Mouse (Mus musculus) hindlimb bud, embryonic 11.5 days (tissue): ENCODE data around the gene Hrh3.
A peak's percentile ranks its signal among the peaks of the same experiment; 100 is the strongest.

Source experiments
- DNase-seq: peaks from one replicate; pipeline ENCODE4 v3.0.0-alpha.2; 2012; ENCODE audit warnings: low read depth, low spot score; ENCODE audit errors: extremely low spot score

Hrh3 gene

GRCm38 (mm10) chr2:180103978-180104658 is at the start of gene Hrh3:
Hrh3 (minus strand) TSS chr2:180104488.
- no peak for DNase-seq

DNA sequence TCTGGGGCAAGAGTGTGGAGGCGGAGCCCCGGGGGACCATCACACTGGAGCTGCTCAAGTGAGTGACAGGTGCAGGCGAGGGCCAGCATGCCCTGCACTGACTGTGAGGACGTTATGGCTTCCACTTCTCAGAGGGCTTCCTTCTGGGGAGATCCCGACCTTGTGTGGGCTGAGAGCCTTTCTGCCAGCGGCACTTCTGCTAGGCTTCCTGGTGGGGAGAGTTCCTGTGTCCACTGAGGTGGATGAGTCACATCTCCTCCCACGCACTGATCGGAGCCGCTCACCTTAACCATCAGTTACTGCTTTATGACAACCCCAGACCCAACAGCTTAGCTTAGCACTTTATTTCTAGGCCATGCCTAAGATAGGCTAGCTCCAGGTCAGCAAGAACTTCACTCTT is 44.3 kb upstream of the Hrh3 start:
- DNase-seq, result no peak

- DNase-seq, result no peak
These were observed 43.1 kb upstream of the Hrh3 start for GRCm38 (mm10) chr2:180147379-180147778.

- no peak for DNase-seq
These were observed 41.8 kb upstream of the Hrh3 start for GRCm38 (mm10) chr2:180146091-180146490.

DNA sequence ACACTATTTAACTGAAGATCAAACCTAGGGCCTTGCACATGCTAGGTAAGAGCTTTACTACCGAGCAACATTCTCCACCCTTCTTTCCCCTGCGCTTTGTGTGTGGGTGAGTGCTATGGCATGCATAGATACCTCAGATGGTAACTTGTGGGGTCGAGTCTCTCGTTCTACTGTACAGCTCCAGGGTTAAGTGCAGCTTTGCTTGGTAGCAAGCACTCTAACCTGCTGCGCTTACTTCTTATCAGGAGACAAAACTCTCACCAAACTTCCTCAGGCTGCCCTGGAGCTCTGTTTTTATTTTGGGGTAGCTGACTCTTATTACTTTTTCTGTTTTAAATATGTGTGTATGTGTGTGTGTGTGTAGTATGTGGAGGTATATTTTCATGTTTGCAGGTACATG is 31.1 kb upstream of the Hrh3 start:
- DNase-seq, result no peak

DNA sequence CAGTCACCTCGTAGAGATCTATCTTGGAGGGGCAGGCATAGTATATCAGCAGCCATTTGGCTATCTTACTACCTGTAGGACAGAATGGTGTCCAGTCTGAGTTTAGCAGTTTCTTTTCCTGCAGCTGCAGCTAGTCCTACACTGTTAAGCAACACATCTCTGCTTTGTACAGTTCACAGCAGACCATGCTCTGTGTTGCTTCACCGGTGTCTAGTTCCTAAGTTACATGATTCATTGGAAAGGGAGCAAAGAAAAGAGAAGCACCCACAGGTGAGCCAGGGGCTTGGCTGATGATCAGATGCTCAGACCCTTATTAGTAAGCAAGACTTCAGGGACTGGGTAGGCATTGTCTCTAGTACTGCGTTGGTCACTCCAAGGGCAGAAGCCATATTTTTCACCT is 29.6 kb upstream of the Hrh3 start:
- DNase-seq, result no peak

DNA sequence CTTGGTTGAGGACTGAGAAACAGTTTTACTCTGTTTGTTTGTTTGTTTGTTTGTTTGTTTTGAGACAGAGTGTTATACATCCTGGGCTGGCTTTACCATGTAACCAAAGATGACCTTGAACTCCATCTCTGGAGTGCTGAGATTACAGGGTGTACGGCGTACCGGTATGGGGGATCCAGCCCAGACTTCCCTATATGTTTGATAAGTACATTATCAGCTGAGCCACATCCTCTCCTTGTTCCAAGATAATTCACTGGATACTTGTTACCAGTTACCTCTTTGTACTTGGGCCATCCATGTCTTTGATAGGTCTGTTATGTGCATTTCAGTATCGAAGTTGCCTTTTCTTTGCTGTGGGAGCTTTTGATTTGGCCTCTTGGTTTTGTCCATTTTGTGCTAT is 28.9 kb upstream of the Hrh3 start:
- no peak for DNase-seq

DNA sequence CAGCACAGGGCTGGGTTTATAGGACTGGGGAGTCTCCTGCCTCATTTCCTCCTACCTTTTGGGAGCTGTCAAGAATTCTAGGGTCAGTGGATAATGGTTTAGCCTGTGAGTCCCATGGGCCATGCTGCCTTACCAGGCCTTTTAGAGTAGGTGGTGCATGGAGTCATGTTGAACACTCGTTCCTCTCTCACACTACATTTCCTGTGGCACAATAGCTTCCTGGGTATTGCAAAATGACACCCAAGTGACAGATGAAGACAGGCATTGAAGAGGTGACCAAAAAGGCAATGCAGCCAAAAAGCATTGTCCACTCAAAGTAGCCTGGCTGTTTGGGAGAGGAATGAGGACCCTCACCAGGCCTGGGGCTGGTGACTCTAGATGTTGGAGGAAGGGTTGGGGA is 23.4 kb upstream of the Hrh3 start:
- no peak for DNase-seq

DNA sequence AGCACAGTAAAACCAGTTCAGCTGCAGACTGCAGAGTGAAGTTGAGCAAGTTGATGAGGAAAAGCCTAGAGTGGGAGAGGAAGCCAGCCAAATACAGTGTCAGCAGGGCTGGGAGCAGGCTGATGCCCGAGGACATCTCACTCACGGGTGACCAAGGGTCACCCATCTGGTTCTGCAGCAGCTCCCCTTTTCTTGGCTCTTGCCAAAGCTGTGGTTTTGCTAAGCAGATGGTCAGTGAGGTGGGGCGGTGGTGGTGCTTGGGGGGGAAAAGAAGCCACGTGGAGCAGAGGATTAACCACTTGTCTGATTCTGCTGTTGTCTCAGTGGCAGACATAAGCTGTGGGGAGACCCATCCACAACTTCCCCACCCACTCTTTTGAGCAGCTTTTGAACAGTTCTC is 21.9 kb upstream of the Hrh3 start:
- DNase-seq, result no peak

- DNase-seq, result no peak
These were observed 19.9 kb upstream of the Hrh3 start for GRCm38 (mm10) chr2:180124192-180124591.

DNA sequence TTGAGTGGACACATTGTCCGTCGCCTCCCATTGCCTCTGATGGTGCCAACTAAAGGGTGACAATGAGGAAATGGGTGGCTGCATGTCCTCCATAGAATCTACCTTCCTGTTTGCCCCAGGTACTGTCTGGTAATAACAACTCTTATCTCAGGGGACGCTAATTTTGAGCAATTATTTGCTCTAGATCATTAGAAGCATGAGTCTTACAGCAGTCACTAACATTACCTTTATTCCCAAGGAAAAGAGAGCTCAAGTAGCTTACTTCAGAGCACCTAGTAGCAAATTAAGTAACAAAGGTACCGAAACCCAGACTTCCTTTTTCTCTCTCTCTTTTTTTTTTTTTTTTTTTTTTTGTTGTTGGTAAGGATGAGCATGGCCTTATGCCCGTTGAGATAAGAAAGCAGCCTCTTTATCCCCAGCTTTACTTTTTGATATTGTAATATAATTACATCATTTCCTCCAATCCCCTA is 16.0 kb upstream of the Hrh3 start:
- no peak for DNase-seq

GRCm38 (mm10) chr2:180119439-180120291 is 15.4 kb upstream of the Hrh3 start:
- DNase-seq, result no peak

- peak; percentile 87 for DNase-seq
These were observed 14.6 kb upstream of the Hrh3 start, which contains the start of gene Osbpl2 for GRCm38 (mm10) chr2:180118661-180119438. Osbpl2 (plus strand) TSS chr2:180119306.

- no peak for DNase-seq
These were observed 13.4 kb upstream of the Hrh3 start for GRCm38 (mm10) chr2:180117485-180118194.

DNA sequence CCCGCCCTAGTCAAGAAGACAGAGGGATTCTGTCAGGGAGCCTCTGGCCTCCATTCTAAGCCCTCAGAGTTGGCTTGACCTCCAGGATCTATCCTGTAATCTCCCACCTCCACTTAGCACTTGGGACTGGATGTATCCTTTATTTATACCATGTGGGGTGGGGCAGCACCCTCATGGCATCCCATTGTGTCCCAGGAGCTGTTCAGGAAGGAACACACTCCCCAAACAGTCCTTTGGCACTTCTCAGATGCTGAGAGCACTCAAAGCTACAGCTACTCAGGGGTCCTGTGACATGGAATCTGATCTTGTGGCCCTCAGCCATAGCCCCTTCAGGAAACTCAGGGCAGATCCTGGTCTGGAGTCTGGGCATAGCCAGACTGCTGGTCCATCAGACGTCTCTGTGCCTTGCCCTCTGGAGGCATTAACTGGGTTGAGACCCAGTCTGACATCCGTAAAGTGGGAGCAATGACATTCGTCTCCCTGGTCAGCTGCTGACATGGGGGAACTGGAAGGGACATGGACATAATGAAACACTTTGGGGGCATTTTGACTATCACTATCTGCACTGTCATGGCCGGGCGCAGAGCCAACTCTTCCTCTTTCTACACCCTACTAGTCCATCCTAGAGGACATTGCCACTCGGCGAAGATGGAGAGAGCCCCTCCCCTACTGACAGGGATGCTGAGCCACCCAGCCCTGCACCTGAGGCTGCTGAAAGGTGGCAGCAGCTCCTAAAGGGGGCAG is 12.6 kb upstream of the Hrh3 start:
- DNase-seq, result no peak

GRCm38 (mm10) chr2:180116081-180116493 is 11.8 kb upstream of the Hrh3 start:
- no peak for DNase-seq

GRCm38 (mm10) chr2:180115279-180115678 is 11.0 kb upstream of the Hrh3 start:
- no peak for DNase-seq

DNA sequence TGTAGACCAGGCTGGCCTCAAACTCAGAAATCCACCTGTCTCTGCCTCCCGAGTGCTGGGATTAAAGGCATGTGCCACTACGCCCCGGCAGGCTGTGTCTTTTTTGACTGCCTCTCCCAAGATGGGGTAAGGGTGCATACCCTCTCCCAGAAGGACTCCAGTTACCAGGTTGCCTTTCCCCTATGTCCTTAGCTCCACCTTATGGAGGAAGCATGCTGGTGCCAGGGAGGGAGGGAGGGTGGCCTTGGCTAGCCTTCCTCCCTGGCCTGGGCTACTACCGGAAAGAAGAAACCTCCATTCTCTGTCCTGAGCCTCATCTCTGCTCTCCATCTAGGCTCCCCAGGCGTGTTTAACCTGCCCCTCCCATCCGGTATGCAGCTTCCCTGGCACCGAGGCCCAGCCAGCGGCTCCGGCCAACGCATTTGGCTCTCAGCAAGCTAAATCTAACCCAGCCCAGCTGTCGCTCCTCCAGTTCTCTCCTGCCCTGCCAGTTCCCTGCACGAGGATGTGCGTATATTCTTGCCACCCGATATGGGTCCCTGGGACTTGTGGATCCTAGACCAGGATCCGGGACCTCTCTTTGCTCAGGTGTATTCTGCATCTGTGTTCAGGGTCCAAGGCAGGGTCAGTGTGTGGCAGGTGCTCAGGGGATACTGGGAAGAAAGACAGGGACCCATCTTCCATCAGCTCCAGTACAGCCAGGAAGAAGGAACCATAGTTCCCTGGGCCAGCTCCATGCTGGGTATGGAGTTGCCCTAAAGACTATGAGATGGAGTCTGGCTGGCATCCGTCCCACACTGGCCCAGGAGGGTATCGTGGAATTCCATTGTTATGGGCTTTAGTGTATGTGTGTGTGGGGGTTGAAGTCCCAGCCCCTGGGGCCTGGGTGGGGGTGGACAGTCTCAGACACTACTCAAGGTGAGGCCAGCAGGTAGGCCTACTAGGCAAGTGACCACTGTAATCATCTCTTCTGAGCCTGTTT is 9.9 kb upstream of the Hrh3 start:
- DNase-seq, result no peak

- DNase-seq, result no peak
These were observed 4.0 kb upstream of the Hrh3 start for GRCm38 (mm10) chr2:180108285-180108684.
